Mouse (Mus musculus) gastrocnemius, postnatal 36 days (tissue): ENCODE measurements around the gene Zdhhc17. TPM values are rescaled to one million over a fixed set of nuclear protein-coding genes. Genes with fewer than 3 reads are reported as not detected.

ENCODE experiments used
- DNase-seq, 2 experiments: peaks; one replicate each; pipeline ENCODE4 v3.0.0; 2022
- intact Hi-C: fragments of 180-260 bp; cut with DNase I; formaldehyde crosslinking; loops from one replicate; pipeline ENCODE4 v1.15.1; 2025
- total RNA-seq, 2 experiments: library from RNA; stranded (reverse); gene quantifications; 2 replicates each; pipeline ENCODE4 v1.2.3; 2021

Zdhhc17 gene
- total RNA-seq, 2 experiments from 2014 or later = 19.0 to 19.2 TPM

- DNase-seq = no peak
- intact Hi-C loops = no loop called here
Measured at GRCm38 (mm10) chr10:111007687-111008086, 2.3 kb downstream of the Zdhhc17 start.

- DNase-seq = no peak
- intact Hi-C loops = no loop called here
Measured at GRCm38 (mm10) chr10:111005611-111006488, 4.1 kb downstream of the Zdhhc17 start.

GRCm38 (mm10) chr10:111004220-111004619, 5.7 kb downstream of the Zdhhc17 start:
- intact Hi-C loops = no loop called here
- DNase-seq = no peak

- DNase-seq = no peak
- intact Hi-C loops = no loop called here
Measured at GRCm38 (mm10) chr10:110999201-110999600, 10.7 kb downstream of the Zdhhc17 start.

- intact Hi-C loops = no loop called here
- DNase-seq = no peak
Measured at GRCm38 (mm10) chr10:110997180-110997579, 12.8 kb downstream of the Zdhhc17 start.

- DNase-seq = no peak
- intact Hi-C loops = no loop called here
Measured at GRCm38 (mm10) chr10:110994761-110995160, 15.2 kb downstream of the Zdhhc17 start.

GRCm38 (mm10) chr10:110993249-110993648, 16.7 kb downstream of the Zdhhc17 start:
- DNase-seq = no peak
- intact Hi-C loops = no loop called here

GRCm38 (mm10) chr10:110992047-110992431, 17.9 kb downstream of the Zdhhc17 start:
- intact Hi-C loops = no loop called here
- DNase-seq = no peak

- no peak for DNase-seq
- intact Hi-C loops = no loop called here
Measured at GRCm38 (mm10) chr10:110991307-110992046, 18.5 kb downstream of the Zdhhc17 start.

- intact Hi-C loops = loop anchor here (2.0 kb wide), 1 partner anchor 111 kb away; no protein-coding TSS in a partner anchor
- no peak for DNase-seq
Measured at GRCm38 (mm10) chr10:110989729-110990128, 20.2 kb downstream of the Zdhhc17 start.

GRCm38 (mm10) chr10:110986682-110987081, 23.3 kb downstream of the Zdhhc17 start:
- DNase-seq = no peak
- intact Hi-C loops = no loop called here

- no peak for DNase-seq
- intact Hi-C loops = no loop called here
Measured at GRCm38 (mm10) chr10:110982771-110983170, 27.2 kb downstream of the Zdhhc17 start.

- intact Hi-C loops = no loop called here
- DNase-seq = no peak
Measured at GRCm38 (mm10) chr10:110980441-110980840, 29.5 kb downstream of the Zdhhc17 start.

GRCm38 (mm10) chr10:110979431-110979830, 30.5 kb downstream of the Zdhhc17 start:
- DNase-seq = no peak
- intact Hi-C loops = loop anchor here (2.0 kb wide), 1 partner anchor 185 kb away; no protein-coding TSS in a partner anchor

GRCm38 (mm10) chr10:110977379-110977778, 32.6 kb downstream of the Zdhhc17 start:
- DNase-seq = no peak
- intact Hi-C loops = no loop called here

GRCm38 (mm10) chr10:110976046-110976445, 33.9 kb downstream of the Zdhhc17 start:
- intact Hi-C loops = no loop called here
- DNase-seq = no peak

- no peak for DNase-seq
- intact Hi-C loops = loop anchor here (5.0 kb wide), 1 partner anchor 127 kb away; no protein-coding TSS in a partner anchor
Measured at GRCm38 (mm10) chr10:110974885-110975284, 35.1 kb downstream of the Zdhhc17 start.

GRCm38 (mm10) chr10:110974463-110974862, 35.5 kb downstream of the Zdhhc17 start:
- peak in 1 of 2 experiments; percentile 22 for DNase-seq
- intact Hi-C loops = loop anchor here (5.0 kb wide), 1 partner anchor 128 kb away; no protein-coding TSS in a partner anchor

GRCm38 (mm10) chr10:110971998-110972397, 37.9 kb downstream of the Zdhhc17 start:
- DNase-seq = no peak
- intact Hi-C loops = loop anchor here (5.0 kb wide), 1 partner anchor 130 kb away; no protein-coding TSS in a partner anchor

- no peak for DNase-seq
- intact Hi-C loops = loop anchor here (5.0 kb wide), 1 partner anchor 131 kb away; no protein-coding TSS in a partner anchor
Measured at GRCm38 (mm10) chr10:110971483-110971882, 38.5 kb downstream of the Zdhhc17 start.

- no peak for DNase-seq
- intact Hi-C loops = loop anchor here (5.0 kb wide), 1 partner anchor 131 kb away; no protein-coding TSS in a partner anchor
Measured at GRCm38 (mm10) chr10:110971044-110971443, 38.9 kb downstream of the Zdhhc17 start.
